Mouse (Mus musculus): ENCODE results near the gene Egflam. TPM values are rescaled to one million over a fixed set of nuclear protein-coding genes. Genes with fewer than 3 reads are reported as not detected.

The Egflam gene
- total RNA-seq, 2 experiments from 2014 or later = 5.7 to 9.6 TPM

DNA sequence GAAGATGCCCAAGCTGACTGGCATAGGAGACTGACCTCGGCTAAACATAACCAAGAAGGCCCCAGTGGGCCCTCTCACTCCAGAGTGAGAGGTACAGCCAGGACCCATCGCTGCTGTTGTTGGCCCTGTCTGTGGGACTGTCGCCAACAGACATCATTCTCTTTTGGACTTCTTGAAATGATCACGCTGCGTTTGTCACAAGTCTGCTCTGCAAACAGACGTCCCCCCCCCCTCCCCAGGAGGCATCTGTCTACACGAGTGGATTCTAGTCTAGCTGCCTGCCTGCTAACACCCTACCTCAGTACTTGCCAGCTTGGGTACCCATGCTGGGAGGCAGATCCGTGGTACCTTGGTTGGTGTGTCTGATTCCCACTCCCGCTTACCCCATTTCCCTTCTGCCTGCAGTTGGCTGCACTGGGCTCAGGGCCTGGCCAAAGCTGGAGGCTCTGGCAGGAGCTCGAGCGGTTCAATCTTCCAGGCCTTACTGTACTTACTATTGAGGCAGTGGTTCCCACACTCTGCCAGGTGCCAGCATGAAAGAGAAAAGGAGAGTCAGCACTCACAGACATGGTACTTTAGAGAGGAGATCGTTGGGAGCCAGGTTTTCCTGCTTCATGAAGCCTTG, 173.9 kb downstream of the Egflam start:
- intact Hi-C loops (cut with DNase I) = loop anchor here (10.0 kb wide), 1 partner anchor 89 kb away; no protein-coding TSS in a partner anchor
- DNase-seq = peak; percentile 74

DNA sequence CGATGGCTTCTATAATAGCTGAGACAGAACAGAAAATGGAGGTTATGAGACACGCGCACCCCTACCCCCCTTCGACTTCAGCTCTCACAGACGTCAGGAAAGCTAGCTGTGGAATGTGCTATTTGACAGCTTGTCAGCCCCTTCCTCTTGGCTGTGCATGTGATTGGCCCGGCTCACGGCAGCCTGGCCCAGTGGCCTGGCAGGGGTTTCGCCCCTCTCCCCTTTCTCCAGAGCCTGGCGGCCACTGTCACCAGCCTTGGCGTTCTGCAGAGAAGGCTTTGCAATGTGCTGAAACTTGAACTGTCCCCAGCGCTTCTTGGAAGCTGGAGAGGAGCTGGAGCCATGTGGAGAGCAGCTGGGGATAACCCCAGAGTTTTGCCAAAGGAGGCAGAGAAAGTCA, 175.4 kb downstream of the Egflam start:
- DNase-seq = peak; percentile 70
- intact Hi-C loops (cut with DNase I) = loop anchor here (10.0 kb wide), 1 partner anchor 88 kb away; no protein-coding TSS in a partner anchor

DNA sequence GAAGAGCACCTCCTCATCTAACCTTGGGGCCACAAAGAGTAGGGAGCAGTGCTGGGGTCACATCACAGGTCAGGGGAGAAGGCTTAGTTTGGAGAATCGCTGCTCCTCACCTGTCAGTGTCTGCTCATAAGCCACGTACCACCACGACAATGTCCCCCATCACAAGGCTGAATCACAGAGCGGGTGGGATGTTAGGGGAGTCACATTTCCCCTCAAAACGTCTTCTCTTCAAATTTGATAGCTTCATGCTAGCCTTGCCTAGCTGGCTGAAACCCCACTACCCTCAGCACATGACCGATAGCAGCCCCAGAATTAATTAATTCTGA, 181.0 kb downstream of the Egflam start:
- DNase-seq = no peak
- intact Hi-C loops (cut with DNase I) = no loop called here

DNA sequence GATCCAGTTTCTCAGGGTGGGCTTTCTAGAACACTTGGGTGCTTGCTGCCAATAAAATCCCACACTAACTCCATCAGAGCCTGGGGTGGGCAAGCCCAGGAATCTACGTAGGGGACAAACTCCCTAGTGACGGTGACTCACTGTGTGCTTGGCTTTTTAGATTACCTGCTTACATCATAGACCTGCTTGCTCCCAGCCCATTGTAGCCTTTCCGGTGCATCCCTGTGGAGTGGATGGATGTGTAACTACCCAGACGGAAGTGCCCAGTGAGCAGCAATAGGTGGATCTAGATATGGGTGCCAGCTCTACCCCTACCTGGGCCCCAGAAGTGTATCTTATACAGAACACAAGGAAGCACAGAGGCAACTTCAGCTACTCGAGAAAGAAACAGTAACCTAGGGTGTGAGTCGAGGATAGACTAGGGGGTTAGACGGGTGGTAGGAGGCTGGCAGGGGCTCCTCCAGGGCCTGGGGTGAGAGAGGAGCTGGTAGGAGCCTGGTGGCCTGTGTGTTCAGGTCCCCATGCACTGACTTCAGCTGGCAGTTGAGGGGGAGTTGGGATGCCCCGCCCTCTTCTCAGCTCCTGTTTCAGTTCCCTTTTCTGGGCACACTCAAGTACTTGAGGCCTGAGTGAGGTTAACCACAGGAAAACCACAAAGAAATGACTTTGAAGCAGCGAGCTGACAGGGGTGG, 181.5 kb downstream of the Egflam start:
- intact Hi-C loops (cut with DNase I) = no loop called here

DNA sequence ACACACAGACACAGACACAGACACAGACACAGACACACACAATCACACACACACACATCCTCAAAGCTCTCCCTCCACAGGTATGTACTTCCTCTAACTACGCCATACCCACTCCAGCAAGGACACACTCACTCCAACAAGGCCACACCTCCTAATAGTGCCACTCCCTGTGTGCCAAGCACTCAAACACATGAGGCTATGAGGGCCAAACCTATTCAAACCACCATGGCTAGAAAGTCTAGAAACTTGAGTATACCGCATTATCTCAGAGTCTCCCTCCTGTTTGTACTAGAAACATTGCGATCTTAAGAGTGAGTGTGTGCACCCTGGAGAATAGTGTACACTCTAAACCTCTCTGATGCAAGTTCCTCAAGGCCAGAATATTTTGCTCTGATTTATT, 182.3 kb downstream of the Egflam start:
- intact Hi-C loops (cut with DNase I) = no loop called here
- no peak for DNase-seq

More for the DNA sequence above, 181.5 kb downstream of the Egflam start:
- DNase-seq = no peak

DNA sequence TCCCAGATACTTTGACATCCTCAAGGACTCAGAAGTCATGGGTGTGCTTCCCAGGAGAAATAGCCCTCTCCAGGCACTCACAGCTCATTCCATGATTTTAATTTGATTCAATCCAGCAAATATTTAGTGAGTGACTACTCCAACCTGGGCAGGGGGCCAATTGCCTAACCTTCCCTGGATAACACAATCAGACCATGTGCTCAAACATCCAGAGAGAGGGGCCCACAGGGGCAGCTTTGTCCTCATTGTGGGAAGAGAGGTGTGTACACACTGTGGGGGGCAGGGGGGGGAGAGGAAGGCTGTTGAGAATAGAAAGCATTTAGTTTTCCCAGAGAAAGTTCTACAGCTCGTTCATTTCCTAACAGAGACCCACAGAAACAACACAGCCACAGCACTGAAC, 184.5 kb downstream of the Egflam start:
- intact Hi-C loops (cut with DNase I) = no loop called here
- DNase-seq = peak; percentile 37

DNA sequence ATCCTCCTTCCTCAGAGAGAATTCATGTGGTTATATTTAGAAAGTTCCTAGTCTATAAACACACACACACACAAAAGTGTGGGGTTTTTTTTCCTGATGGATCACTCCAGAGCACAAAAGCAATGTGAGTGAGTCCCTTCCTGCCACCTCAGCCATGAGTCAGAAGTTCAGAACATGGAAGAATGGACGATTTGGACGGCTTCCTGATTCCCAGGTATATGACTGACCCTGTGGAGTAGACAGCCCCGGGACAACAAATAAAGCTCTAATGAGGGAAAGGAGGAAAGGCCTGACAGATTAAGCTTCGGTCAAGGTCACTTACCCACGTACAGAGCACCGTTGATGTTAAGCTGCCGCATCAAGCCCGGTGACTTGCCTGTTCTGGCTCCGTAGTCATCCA, 190.0 kb downstream of the Egflam start:
- DNase-seq = no peak
- intact Hi-C loops (cut with DNase I) = no loop called here

DNA sequence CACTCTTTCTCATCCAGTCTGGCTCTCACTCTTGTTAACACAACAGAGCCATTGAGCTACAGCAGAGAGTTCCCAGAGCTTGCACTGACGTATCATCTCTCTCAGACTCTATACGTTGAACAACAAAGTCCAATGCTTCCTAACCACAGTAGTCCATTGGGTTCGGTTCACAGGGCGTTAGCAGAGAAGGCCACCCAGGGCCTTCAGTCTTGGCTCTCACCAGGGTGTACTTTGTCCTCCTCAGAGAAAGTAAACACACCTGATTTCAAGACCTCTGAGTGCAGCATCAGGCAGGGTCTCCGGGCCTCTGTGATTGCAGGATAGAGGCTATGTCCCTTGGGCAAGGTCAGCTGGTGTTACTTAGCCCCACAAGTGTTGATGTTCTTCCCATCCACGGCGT, 190.9 kb downstream of the Egflam start:
- intact Hi-C loops (cut with DNase I) = no loop called here
- DNase-seq = no peak

DNA sequence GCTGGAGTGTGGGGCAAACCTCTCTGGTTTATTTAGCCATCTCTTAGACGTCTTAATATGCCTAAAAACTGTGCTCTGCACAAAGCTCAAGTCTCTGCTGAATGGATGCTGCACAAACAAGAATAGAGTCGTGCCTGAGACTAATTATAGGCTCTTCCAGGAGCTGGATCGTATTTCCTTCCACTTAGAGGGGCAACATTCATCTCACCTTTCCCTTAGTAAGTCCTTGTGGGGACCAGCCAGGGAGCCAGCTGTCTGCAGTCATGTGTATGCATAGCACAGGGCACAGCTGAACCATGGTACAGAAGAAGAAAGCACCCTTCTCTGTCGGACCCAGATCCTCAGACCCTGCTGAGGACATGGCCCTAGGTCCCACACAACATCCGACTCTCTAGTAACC, 192.1 kb downstream of the Egflam start:
- DNase-seq = no peak
- intact Hi-C loops (cut with DNase I) = no loop called here

DNA sequence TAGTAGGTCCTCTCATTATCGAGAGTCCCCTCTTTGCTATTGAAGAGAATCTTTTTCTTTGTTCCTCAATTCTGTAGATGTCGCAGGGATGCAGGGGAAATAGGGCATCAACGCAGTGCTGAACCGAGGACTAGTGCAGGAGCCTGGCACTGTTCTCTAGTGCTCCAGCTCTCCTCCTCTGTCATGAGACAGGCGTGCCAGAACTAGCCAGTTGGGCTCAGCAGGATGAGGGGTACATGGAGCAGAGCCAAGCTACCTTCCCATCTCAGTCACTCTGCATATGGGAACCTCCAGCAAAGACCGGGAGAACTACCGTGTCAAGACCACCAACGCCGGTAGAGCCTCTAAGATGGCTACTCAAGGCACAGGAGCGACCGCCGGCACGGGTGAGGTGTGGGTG, 193.3 kb downstream of the Egflam start:
- DNase-seq = peak; percentile 81
- intact Hi-C loops (cut with DNase I) = no loop called here

DNA sequence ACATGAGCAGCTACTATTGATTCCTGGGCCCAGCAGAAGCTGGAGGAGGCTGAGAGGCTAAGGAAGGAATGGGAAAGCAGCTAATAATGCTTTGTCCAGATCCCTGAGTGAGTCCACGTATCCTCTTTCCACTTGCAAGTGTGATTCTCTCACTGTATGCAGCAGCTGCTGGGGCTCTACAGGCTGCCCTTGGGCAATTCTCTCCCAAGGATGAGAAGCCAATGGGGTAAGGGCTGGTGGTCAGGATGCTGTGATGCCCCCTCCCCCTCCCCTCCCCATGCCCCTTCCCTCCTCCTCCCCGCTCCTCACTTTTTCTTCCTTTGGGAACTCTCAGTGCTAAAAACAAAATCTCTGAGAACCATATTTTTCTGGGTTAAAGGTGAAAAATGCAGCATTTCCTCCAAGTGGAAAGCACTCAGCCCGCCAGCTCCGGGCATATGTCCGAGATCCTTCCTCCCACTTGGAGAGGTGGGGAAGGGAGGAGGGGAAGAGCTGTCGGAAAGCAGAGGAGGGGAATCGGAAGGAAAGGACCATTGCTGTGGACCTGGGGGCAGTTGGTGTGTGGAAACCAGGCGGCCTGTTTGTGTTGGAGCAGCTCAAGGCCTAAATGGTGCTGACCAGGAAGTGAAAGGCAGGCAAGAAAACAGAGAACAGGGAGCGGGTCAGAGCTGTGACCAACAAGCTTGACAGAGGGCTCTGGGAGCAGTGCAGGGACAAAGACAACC, 194.4 kb downstream of the Egflam start:
- intact Hi-C loops (cut with DNase I) = no loop called here
- peak; percentile 49 for DNase-seq

DNA sequence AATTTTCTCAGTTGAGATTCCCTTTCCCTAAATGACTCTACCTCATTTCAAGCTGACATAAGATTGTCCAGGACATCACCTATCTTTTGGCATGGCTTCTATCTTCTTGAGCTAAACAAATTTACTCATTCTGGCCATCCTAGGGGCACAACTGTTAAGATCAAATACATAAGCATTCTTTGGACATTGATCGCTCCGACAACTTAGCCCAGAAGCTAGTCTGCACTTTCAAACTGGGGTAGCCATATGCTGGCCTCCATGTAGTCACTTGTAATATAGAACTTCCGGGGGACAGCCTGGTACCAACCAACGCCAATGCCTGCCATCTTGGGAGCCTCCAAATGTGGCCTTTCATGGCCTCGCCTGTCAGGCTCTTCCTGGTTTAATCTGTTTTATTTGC, 195.2 kb downstream of the Egflam start:
- no peak for DNase-seq
- intact Hi-C loops (cut with DNase I) = no loop called here

DNA sequence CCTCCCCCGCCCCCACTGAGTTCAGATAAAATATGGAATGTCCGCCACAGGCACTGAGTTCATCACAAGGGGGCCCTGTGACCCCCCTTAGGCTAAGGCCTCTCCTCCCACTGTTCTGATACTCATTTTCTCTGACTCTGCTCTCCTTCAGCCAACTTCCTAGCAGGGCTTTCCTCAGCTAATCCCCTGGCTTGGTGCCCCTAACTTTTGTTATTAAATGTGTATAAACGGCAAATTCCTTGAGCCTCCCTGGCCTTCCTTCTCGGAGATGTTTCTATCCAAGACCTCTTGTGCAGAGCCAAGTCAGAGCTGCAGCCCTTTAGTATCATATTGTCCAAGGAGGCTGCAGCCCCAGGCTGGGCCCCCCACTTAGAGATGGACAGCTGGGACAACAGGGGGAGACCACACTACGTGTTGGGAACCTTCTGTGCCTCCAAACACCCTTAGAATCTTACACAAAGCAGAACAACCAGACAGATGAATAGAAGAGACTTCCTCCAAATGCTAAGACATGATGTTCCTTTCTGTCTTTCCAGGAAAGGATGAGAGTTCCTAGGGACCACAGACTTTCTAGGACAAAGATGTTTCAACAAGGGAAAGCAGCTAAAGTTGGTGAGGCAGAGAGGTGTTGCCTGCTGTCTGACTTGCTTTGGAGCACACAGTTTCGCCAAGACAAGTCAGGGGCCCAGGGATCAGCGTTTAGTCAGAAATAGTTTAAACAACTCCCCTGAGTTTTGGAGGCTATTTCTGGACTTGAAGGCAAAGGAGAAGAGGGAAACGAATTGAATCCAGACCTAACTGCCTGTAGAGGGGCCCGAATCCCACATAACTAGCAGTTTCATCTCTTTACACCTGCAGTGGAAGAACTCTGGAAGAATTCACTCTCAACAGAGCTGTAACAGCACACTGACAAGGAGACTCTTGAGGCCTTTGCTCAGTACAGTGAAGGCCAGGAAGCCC, 196.5 kb downstream of the Egflam start:
- intact Hi-C loops (cut with DNase I) = no loop called here
- peak; percentile 46 for DNase-seq

DNA sequence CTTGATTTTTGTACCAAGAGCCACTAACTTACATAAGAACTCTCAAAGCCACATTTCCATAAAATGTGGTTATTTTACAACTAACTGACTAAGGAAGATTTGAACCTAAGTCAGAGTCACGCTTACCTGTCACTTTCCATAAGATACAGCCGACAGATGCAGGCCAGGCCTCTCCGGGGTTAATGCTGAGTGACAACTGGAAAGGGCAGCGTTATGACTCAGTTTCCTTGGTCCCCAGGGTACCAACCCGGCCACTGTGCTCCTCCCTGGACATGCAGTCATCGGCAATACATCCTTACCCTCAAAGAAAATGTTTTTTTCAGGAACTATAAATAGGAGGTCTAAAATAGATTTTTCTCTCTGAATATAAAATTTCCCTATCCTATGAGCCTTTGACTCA, 197.9 kb downstream of the Egflam start:
- intact Hi-C loops (cut with DNase I) = no loop called here
- no peak for DNase-seq

DNA sequence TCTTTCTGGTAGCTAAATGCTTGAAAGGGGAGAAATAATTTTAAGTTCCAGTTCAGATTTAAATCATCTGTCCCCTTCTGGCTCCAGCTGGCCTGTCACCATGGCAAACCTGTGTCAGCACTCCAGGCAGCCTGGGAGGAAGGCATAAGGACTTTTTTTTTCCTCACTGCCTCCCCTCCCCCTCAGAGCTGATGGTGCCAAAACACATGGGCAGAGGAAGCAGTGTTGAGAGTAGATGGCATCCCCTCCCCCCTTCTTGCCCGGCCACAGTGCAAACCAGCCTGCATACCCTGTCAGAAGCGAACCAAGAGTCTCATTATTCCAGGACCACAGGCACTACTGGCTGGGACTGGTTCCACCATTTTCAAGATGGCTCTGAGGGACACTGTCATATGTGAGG, 199.4 kb downstream of the Egflam start:
- intact Hi-C loops (cut with DNase I) = no loop called here
- DNase-seq = peak; percentile 92

DNA sequence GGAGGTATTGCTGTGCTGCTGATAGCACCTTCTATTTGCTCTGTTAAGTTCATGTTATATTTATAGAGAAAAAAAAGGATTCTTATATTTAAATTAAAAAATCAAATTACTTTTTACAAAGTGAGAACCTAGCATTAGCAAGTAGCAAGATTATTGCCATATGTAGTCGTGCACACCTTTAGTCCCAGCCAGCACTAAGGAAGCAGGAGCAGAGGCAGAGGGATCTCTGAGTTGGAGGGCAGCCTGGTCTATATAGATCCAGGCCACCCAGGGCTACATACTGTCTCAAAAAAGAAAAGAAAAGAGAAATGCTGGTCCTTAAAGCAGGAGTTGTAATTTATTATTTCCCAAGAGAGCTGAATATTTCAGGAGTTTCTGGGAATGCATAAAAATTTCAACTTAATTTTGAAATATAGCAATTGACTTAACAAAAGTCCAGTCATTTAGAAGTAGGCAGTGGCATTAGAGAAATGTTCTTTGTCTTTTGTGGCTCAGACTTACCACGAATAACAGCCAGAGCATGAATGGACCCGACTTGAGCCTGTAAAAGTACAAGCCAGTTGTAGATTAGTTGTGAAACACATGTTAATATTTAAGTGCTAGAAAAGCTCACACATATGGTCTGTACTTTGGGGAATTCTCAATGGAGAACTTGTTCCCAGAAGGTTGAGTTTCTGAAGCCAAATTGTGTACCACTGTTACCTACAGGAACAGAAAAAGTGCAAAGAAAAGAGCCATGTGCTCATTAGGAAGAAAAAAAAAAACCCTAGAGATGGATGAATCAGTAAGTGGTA, 200.3 kb downstream of the Egflam start:
- DNase-seq = no peak
- intact Hi-C loops (cut with DNase I) = no loop called here

DNA sequence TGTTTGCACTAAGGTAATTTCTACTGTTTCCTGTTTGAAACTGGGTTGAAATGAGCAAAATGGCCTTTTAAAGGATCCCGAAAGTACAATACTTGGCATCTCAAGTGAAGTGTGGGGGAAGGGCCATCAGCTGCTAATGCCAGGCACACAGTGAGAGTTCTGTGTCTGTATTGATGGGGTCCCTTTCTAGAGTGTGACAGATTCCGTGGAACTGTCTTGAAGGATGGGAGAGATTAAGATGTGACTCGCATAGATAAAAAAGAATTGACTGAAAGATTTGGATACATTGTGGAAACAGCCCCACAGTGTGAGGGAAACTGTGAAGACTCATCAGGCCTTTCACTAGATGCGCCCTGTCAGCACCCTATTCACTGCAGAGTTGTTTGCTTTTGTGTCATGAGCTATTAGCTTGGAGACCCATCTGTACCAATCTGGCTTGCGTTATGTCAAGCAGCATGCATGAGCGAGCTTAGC, 203.4 kb downstream of the Egflam start:
- DNase-seq = peak; percentile 60

DNA sequence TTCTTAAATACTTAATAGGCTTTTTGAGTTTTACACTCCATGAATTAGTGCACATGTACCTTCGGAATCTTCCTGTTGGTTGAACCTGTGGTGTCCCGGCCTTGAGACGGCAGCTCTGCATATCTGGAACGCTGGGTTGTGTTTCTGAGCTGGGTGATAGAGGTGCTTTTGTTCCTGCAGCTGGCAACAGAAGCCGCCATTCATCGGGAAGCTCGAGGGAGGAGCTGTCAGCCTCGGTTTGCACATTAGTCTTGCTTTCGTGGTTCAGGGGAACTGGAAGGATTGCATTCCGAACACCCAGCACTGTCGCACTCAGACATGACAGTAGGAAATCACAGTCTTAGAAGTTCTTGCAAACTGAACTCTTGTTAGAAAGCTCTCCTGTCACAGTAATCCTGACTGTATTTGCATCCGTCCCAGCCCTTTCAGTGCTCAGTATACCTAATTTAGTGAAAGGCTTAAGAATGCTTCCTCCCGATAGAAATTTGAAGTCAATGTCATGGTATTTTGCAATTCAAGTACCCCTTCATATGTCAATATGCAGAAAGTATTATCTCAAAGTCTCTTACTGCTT, 204.0 kb downstream of the Egflam start:
- peak; percentile 51 for DNase-seq
- intact Hi-C loops (cut with DNase I) = no loop called here

More for the DNA sequence above, 203.4 kb downstream of the Egflam start:
- intact Hi-C loops (cut with DNase I) = no loop called here

DNA sequence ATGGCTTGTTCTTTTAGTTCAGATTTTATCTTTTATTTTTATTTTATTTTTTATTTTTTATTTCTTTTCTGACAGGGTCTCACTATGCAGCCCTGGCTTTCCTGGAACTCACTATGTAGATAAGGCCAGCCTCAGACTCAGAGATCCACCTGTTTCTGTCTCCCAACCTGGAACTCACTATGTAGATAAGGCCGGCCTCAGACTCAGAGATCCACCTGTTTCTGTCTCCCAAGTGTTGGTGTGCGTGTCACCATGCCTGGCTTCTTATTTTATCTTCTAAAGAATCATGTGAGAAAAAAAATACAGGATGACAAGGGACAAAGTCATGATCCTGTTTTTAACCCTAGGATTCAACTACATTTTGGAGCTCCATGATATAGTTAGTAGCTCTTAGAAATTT, 205.6 kb downstream of the Egflam start:
- no peak for DNase-seq
- intact Hi-C loops (cut with DNase I) = no loop called here

DNA sequence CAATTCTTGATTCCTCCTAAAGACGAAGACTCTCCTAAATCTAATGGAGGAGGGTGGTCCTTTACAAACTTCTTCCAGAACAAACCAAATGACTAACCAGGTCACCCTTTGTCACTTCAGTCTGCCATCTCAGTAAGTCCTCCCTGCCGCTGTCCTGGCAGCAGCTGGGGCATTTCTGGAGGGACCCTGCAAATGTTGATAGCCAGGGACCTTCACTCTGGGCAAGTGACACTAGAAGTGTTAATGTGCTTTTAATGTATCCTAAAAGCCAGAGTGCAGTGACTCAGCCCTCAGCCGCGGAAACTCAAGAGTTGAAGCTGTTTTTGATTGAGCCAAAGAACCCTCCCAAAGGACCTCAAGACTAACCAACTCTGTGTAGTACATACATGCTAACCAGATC, 207.1 kb downstream of the Egflam start:
- no peak for DNase-seq
- intact Hi-C loops (cut with DNase I) = no loop called here
